Mouse (Mus musculus): Measurements from ENCODE around the gene Duoxa1. TPM values are rescaled to one million over a fixed set of nuclear protein-coding genes. Genes with fewer than 3 reads are reported as not detected.
A peak's percentile ranks its signal among the peaks of the same experiment; 100 is the strongest.

Duoxa1 gene
- total and polyA plus RNA-seq, 3 experiments = 0.11 TPM; not detected in 2

DNA sequence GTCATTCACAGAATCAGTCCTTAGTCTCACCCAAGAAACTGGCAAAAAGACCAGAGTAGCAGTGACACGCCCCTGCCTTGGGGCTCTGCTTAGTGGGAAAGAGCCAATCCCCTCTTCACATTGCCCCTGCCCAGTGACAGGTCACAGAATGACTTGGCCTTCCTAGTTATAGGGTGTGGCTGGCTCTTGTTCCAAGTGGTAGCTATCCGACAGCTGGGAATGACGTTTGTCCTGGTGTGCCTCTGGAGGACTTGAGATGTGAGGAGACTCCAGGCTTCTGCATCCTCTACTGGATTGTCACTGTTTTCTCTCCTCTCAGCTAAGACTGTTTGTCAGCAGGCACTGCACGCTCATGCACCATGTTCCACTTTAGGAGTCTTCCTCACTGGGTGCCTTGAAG, 3.9 kb upstream of the Duoxa1 start:
- H3K36me3 ChIP-seq (replicated peaks) = no peaks in the 10 kb centered on the region
- no peaks in the 10 kb centered on the region for H3K4me1 ChIP-seq (ENCODE audit: insufficient read depth, low read depth, low read length)
- H3K4me3 ChIP-seq (ENCODE audit: low read depth, low read length) = no peak overlapping the region
- DNase-seq (ENCODE audit: low spot score) (no peak), ATAC-seq (ENCODE audit: extremely low read depth, insufficient number of reproducible peaks, low FRiP score, poor library complexity, severe bottlenecking) (no peak)
- H3K9me3 ChIP-seq (replicated peaks) = no peaks in the 10 kb centered on the region
- peaks cover 17% of the 10 kb centered on the region for H3K27me3 ChIP-seq (ENCODE audit: insufficient read depth, low read length)
- TF ChIP-seq POLR2AphosphoS5 (IDR thresholded peaks at IDR 0.05; ENCODE audit: insufficient replicate concordance, low read depth, low read length) (no peak), CTCF (IDR thresholded peaks at IDR 0.05; ENCODE audit: low read depth, low read length) (no peak), GATA1 (IDR thresholded peaks at IDR 0.05; ENCODE audit: borderline replicate concordance, low read length) (no peak), TAL1 (conservative IDR thresholded peaks at IDR 0.05; ENCODE audit: low read depth, low read length) (no peak), GATA2 (IDR thresholded peaks at IDR 0.05; ENCODE audit: borderline replicate concordance, low read depth, low read length) (no peak)

DNA sequence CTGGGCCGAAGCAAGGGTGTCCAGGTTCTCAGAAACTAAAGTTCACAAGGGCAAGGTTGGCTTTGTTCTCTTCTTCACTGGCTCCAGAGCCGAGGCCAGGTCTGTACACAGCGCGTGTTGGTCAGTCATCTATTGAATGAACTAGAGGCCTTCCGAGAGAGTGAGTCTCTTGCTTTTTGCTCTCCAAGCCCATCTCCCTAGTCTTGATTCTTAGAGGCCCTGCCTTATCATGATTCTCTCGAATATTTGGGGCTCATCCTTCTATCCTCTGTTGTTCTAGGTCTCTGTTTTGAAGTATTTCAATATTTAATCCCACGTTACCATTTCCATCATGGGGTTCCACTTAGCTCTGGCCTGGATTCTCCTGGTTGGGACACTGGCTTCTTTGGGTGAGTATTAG, 1.8 kb upstream of the Duoxa1 start, which contains the start of gene Duox1:
TSS of gene Duox1 (plus strand) at position 301 of the 400 bp plus-strand sequence.
- H3K36me3 ChIP-seq (replicated peaks) = no peaks in the 10 kb centered on the region
- peaks cover 17% of the 10 kb centered on the region for H3K27me3 ChIP-seq (ENCODE audit: insufficient read depth, low read length)
- no peaks in the 10 kb centered on the region for H3K4me1 ChIP-seq (ENCODE audit: insufficient read depth, low read depth, low read length)
- ATAC-seq (ENCODE audit: extremely low read depth, insufficient number of reproducible peaks, low FRiP score, poor library complexity, severe bottlenecking) (no peak), DNase-seq (ENCODE audit: low spot score) (no peak)
- TF ChIP-seq GATA2 (IDR thresholded peaks at IDR 0.05; ENCODE audit: borderline replicate concordance, low read depth, low read length) = no peak
- no peak for TF ChIP-seq TAL1 (conservative IDR thresholded peaks at IDR 0.05; ENCODE audit: low read depth, low read length)
- no peak for TF ChIP-seq CTCF (IDR thresholded peaks at IDR 0.05; ENCODE audit: low read depth, low read length)
- TF ChIP-seq GATA1 (IDR thresholded peaks at IDR 0.05; ENCODE audit: borderline replicate concordance, low read length) = no peak
- TF ChIP-seq POLR2AphosphoS5 (IDR thresholded peaks at IDR 0.05; ENCODE audit: insufficient replicate concordance, low read depth, low read length) = no peak
- H3K9me3 ChIP-seq (replicated peaks) = no peaks in the 10 kb centered on the region
- H3K4me3 ChIP-seq (ENCODE audit: low read depth, low read length) = no peak within 1 kb of the TSS

DNA sequence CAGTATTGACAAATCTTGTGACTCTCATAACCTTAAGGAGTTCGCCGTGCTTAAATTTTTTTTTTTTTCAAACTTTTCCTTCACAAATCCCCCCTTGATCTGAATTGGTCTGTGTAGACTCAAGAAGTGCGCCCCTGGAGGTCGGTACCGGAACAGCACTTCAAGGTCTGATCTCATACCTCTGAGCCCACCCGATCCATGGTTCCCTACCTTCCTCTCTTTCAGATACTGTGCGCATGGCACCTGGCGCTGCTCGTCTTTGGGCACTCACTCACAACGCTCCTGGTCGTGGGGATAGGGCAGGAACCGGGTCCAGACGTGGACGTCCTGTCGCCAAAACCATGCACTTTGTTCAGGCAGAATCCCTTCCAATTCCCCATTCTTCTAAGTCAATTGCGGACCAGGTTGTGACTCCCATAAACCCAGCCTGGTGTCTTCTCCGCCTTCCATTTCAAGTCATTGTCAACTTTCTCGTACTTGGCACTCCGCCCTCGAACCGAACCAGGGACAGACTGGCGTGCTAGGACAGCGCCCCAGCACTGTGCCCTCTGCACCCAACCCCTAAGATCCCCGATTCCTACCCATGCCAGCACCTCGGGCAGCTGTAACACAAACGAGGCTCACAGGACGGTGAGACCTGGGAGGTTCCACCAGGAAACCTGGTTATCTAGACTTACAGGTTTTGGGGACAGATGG, 660 bp downstream of the Duoxa1 start:
- Histone ChIP-seq H3K9me3 (replicated peaks) (no peaks in the 10 kb centered on the region), H3K36me3 (replicated peaks) (no peaks in the 10 kb centered on the region), H3K4me3 (ENCODE audit: low read depth, low read length) (no peak overlapping the region), H3K27me3 (ENCODE audit: insufficient read depth, low read length) (peaks cover 13% of the 10 kb centered on the region; the same call in 1 of the 2 replicates), H3K4me1 (ENCODE audit: insufficient read depth, low read depth, low read length) (no peaks in the 10 kb centered on the region)
- ATAC-seq (ENCODE audit: extremely low read depth, insufficient number of reproducible peaks, low FRiP score, poor library complexity, severe bottlenecking) (peak; percentile 45; the same call in 1 of the 2 replicates), DNase-seq (ENCODE audit: low spot score) (peak; percentile 42)
- no peak for TF ChIP-seq GATA1 (IDR thresholded peaks at IDR 0.05; ENCODE audit: borderline replicate concordance, low read length)
- peak; percentile 81 for TF ChIP-seq CTCF (IDR thresholded peaks at IDR 0.05; ENCODE audit: low read depth, low read length)

DNA sequence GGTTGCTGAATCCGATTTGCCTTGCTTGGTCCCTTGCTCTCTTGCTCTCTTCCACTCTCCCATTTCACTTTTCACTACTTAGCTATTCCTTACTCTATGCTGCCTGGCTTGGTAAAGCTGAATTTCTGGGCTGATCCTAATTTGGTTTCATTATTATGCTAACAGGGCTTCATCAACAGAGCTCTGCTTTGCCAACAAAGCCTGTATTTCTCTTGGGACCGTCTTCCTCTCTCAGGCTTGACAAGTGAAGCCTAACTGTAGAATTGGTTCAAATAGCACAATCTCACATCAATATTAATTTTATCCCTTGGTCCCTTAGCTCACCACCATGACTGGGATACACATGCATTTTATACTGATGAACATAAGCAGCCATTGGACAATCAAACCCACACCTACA, 2.0 kb downstream of the Duoxa1 start:
- Histone ChIP-seq H3K4me1 (ENCODE audit: insufficient read depth, low read depth, low read length) (no peaks in the 10 kb centered on the region), H3K36me3 (replicated peaks) (no peaks in the 10 kb centered on the region), H3K4me3 (ENCODE audit: low read depth, low read length) (no peak overlapping the region), H3K9me3 (replicated peaks) (no peaks in the 10 kb centered on the region), H3K27me3 (ENCODE audit: insufficient read depth, low read length) (peaks cover 14% of the 10 kb centered on the region; the same call in 1 of the 2 replicates)
- no peak for TF ChIP-seq CTCF (IDR thresholded peaks at IDR 0.05; ENCODE audit: low read depth, low read length)
- no peak for TF ChIP-seq GATA1 (IDR thresholded peaks at IDR 0.05; ENCODE audit: borderline replicate concordance, low read length)
- no peak for TF ChIP-seq GATA2 (IDR thresholded peaks at IDR 0.05; ENCODE audit: borderline replicate concordance, low read depth, low read length)
- no peak for TF ChIP-seq POLR2AphosphoS5 (IDR thresholded peaks at IDR 0.05; ENCODE audit: insufficient replicate concordance, low read depth, low read length)
- TF ChIP-seq TAL1 (conservative IDR thresholded peaks at IDR 0.05; ENCODE audit: low read depth, low read length) = no peak
- ATAC-seq (ENCODE audit: extremely low read depth, insufficient number of reproducible peaks, low FRiP score, poor library complexity, severe bottlenecking) = no peak
- DNase-seq (ENCODE audit: low spot score) = no peak

DNA sequence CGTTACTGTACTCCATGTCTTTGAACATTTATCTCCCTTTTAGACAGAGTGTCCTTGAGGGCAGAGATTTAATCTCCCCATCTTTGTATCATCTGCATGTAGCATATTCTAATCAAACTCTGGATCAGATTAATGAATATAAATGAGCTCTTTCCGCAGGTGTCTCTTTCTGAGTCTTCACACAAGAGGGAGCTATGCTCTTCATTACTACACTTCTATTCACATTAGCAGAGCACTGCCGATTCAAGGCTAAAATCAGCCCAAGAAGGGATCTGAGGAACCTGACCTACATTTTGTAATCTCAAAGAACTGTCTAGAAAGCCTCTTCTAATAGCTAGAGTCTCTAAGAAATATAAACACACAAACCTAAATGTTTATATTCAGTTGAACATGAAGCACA, 3.9 kb downstream of the Duoxa1 start:
- Histone ChIP-seq H3K9me3 (replicated peaks) (no peaks in the 10 kb centered on the region), H3K4me1 (ENCODE audit: insufficient read depth, low read depth, low read length) (no peaks in the 10 kb centered on the region), H3K4me3 (ENCODE audit: low read depth, low read length) (no peak overlapping the region), H3K27me3 (ENCODE audit: insufficient read depth, low read length) (peaks cover 22% of the 10 kb centered on the region), H3K36me3 (replicated peaks) (no peaks in the 10 kb centered on the region)
- DNase-seq (ENCODE audit: low spot score) (no peak), ATAC-seq (ENCODE audit: extremely low read depth, insufficient number of reproducible peaks, low FRiP score, poor library complexity, severe bottlenecking) (no peak)
- TF ChIP-seq POLR2AphosphoS5 (IDR thresholded peaks at IDR 0.05; ENCODE audit: insufficient replicate concordance, low read depth, low read length) (no peak), TAL1 (conservative IDR thresholded peaks at IDR 0.05; ENCODE audit: low read depth, low read length) (no peak), CTCF (IDR thresholded peaks at IDR 0.05; ENCODE audit: low read depth, low read length) (no peak), GATA2 (IDR thresholded peaks at IDR 0.05; ENCODE audit: borderline replicate concordance, low read depth, low read length) (no peak), GATA1 (IDR thresholded peaks at IDR 0.05; ENCODE audit: borderline replicate concordance, low read length) (no peak)

DNA sequence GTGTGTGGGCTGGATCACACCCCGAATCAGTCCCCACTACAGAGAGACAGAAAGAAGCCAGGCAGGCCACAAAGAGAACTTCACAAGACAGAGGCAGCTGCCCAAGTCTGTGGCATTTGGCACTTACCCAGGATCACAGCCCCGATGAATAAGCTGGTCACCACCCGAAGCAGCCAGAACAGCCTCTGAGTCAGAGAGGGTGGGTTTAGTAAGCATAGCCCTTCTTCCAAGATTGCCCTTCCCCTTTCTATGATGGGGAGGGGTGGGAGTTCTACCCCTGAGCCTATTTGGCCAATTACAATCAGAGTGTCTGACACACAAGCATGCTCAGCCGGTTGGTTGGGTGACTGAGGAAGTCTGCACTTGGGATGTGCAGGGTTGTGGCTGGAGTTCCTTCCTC, 7.3 kb downstream of the Duoxa1 start:
- Histone ChIP-seq H3K36me3 (replicated peaks) (no peaks in the 10 kb centered on the region), H3K9me3 (replicated peaks) (no peaks in the 10 kb centered on the region), H3K27me3 (ENCODE audit: insufficient read depth, low read length) (peaks cover 30% of the 10 kb centered on the region), H3K4me3 (ENCODE audit: low read depth, low read length) (no peak overlapping the region), H3K4me1 (ENCODE audit: insufficient read depth, low read depth, low read length) (peaks cover 7% of the 10 kb centered on the region)
- DNase-seq (ENCODE audit: low spot score) (no peak), ATAC-seq (ENCODE audit: extremely low read depth, insufficient number of reproducible peaks, low FRiP score, poor library complexity, severe bottlenecking) (no peak)
- TF ChIP-seq CTCF (IDR thresholded peaks at IDR 0.05; ENCODE audit: low read depth, low read length) = no peak
- TF ChIP-seq GATA2 (IDR thresholded peaks at IDR 0.05; ENCODE audit: borderline replicate concordance, low read depth, low read length) = no peak
- no peak for TF ChIP-seq GATA1 (IDR thresholded peaks at IDR 0.05; ENCODE audit: borderline replicate concordance, low read length)
- no peak for TF ChIP-seq TAL1 (conservative IDR thresholded peaks at IDR 0.05; ENCODE audit: low read depth, low read length)
- no peak for TF ChIP-seq POLR2AphosphoS5 (IDR thresholded peaks at IDR 0.05; ENCODE audit: insufficient replicate concordance, low read depth, low read length)
